Mouse (Mus musculus): ENCODE results near the gene Cln5.

DNA sequence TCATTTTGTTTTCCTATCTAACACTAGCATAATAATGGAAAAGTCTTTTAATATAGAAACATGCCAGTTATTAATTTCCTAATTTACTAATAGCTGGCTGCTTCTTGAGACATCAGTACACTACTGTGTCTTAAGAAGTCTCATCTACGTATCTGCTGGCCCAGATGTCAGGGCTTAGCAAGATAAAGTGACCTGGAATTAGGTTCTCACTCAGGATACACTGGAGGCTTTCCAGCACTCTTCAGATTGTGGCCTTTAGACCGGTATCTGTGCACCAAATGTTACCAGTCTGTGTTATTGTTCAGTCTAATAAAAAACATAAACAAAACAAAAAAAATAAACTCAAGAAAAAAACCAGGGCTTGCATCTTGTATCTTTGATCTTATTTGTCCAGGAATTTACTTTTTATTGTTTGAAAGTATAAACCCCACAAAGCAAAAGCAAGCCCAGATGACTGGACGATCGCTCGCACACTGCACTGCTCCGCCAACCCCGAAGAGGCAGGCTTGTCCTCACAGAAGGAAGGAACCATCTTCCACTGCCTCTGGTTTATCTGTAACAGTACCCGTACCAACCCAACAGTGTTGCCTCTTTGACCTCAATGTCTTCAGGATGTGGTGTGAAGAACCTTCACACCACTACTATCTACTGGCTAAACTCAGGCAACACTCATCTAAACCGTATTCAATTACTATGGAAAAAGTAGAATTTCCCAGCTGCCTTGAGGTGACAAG is 7.4 kb downstream of the Cln5 start:
- no peak for TF ChIP-seq CTCF (IDR thresholded peaks at IDR 0.05; ENCODE audit: borderline replicate concordance, insufficient read depth, low read depth, low read length)
- no peak for TF ChIP-seq POLR2A (IDR thresholded peaks at IDR 0.05; ENCODE audit: borderline replicate concordance, insufficient read depth, low read length)

All from cerebellum, adult 2 months (tissue).